In genomic region chr12:117378297-117378887, GRCm38 (mm10) we compare ENCODE assay signal across 11 mouse cellular contexts.
DNase-seq lines count a peak whose midpoint lies in the region; ATAC-seq and TF ChIP-seq lines count a peak whose summit lies in the region.
"Had no signal": no experiment of that assay in that cellular context is flagged by ENCODE, and none has a peak within 500 bp of the region (broad histone marks: within the 10 kb centered on the region; RNA-seq: fewer than 3 reads in every experiment).

No protein-coding gene starts in this region.

- no peak overlapping the region for H3K27ac ChIP-seq in heart, postnatal 0 days (ENCODE audit: low read depth)
- no peak overlapping the region for H3K27ac ChIP-seq in testis, adult 2 months (ENCODE audit: control insufficient read depth, insufficient read depth, low read depth, low read length)
- peak overlapping the region; percentile 56 for H3K27ac ChIP-seq in limb, embryonic 10.5 days
- H3K27ac ChIP-seq: forebrain, embryonic 12.5 days had no signal

- no peak for DNase-seq in heart, postnatal 0 days (ENCODE audit: low spot score)
- no peak for DNase-seq in heart, postnatal 36 days
- DNase-seq in testis, postnatal 10 days (ENCODE audit: low spot score): no peak
- peak; percentile 30 for DNase-seq in limb, embryonic 10.5 days (ENCODE audit: low spot score)
- peak; percentile 26 for DNase-seq in testis, postnatal 14 days (ENCODE audit: low spot score)
- DNase-seq in cerebellum, postnatal 4 days (ENCODE audit: low spot score in 2 of 2): no peak
- no peak for DNase-seq in urinary bladder, postnatal 36 days (ENCODE audit: low spot score in 2 of 2)
- DNase-seq: adrenal gland, postnatal 14 days; cerebellum, postnatal 14 days had no signal

- no peaks in the 10 kb centered on the region for H3K4me1 ChIP-seq in heart, postnatal 0 days (ENCODE audit: control insufficient read depth, insufficient read depth)
- peaks cover 6% of the 10 kb centered on the region for H3K4me1 ChIP-seq in testis, adult 2 months (ENCODE audit: control insufficient read depth, insufficient read depth, low read length)
- H3K4me1 ChIP-seq in limb, embryonic 10.5 days: peaks cover 18% of the 10 kb centered on the region
- H3K4me1 ChIP-seq: forebrain, embryonic 12.5 days had no signal

- H3K36me3 ChIP-seq in heart, postnatal 0 days (replicated peaks; ENCODE audit: control insufficient read depth, insufficient read depth, low read length): no peaks in the 10 kb centered on the region
- no peaks in the 10 kb centered on the region for H3K36me3 ChIP-seq in testis, adult 2 months (ENCODE audit: control insufficient read depth, insufficient read depth, low read length)
- H3K36me3 ChIP-seq in limb, embryonic 10.5 days: no peaks in the 10 kb centered on the region
- H3K36me3 ChIP-seq: forebrain, embryonic 12.5 days had no signal

- 66% methylated on average over 21 of the region's 21 CpGs for WGBS in heart, postnatal 0 days
- 69% methylated on average over 21 of the region's 21 CpGs for WGBS in limb, embryonic 10.5 days

- TF ChIP-seq CTCF in heart, postnatal 0 days (IDR thresholded peaks at IDR 0.05; ENCODE audit: low read depth): no peak
- no peak for TF ChIP-seq CTCF in testis, adult 2 months (IDR thresholded peaks at IDR 0.05; ENCODE audit: control insufficient read depth, insufficient read depth, insufficient replicate concordance, low read depth, low read length)

- no peak overlapping the region for H3K9ac ChIP-seq in heart, postnatal 0 days (replicated peaks; ENCODE audit: low read depth, low read length)
- H3K9ac ChIP-seq: forebrain, embryonic 12.5 days had no signal

- peak overlapping the region; percentile 18; the same call in 1 of the 2 replicates for H3K4me2 ChIP-seq in heart, postnatal 0 days (ENCODE audit: low read depth, low read length)
- H3K4me2 ChIP-seq: forebrain, embryonic 12.5 days had no signal

- no peaks in the 10 kb centered on the region for H3K9me3 ChIP-seq in heart, postnatal 0 days (replicated peaks; ENCODE audit: control insufficient read depth, low read length)
- no peaks in the 10 kb centered on the region for H3K9me3 ChIP-seq in limb, embryonic 10.5 days (replicated peaks)

- ATAC-seq in heart, postnatal 0 days (ENCODE audit: insufficient read depth, low read depth): no peak

- intact Hi-C loops in heart, postnatal 36 days (cut with DNase I): no loop called here

- TF ChIP-seq POLR2A in testis, adult 2 months (IDR thresholded peaks at IDR 0.05; ENCODE audit: control insufficient read depth, low read depth, low read length): no peak

- H3K27me3 ChIP-seq in heart, postnatal 0 days (ENCODE audit: control insufficient read depth, insufficient read depth, low read length): no peaks in the 10 kb centered on the region
- H3K27me3 ChIP-seq in testis, adult 2 months (ENCODE audit: control insufficient read depth, insufficient read depth, low read length): no peaks in the 10 kb centered on the region
- H3K27me3 ChIP-seq in limb, embryonic 10.5 days (ENCODE audit: low read depth, poor library complexity, severe bottlenecking): no peaks in the 10 kb centered on the region

- TF ChIP-seq EP300 in heart, postnatal 0 days (IDR thresholded peaks at IDR 0.05; ENCODE audit: low read depth): no peak

- no peak overlapping the region for H3K4me3 ChIP-seq in heart, postnatal 0 days (ENCODE audit: low read depth, low read length)
- peak overlapping the region; percentile 17 for H3K4me3 ChIP-seq in testis, adult 2 months (ENCODE audit: control insufficient read depth, low read depth, low read length)
- H3K4me3 ChIP-seq in limb, embryonic 10.5 days: no peak overlapping the region
- H3K4me3 ChIP-seq: forebrain, embryonic 12.5 days had no signal

Comparison
In these comparisons a context has a peak if more than half of its experiments do, and no peak if none do; other contexts are left out.
1. DNase-seq: peak in limb, embryonic 10.5 days (single experiment) and testis, postnatal 14 days (single experiment); none in heart, postnatal 0 days (single experiment), heart, postnatal 36 days (0 of 2), testis, postnatal 10 days (single experiment), cerebellum, postnatal 4 days (0 of 2) and urinary bladder, postnatal 36 days (0 of 2).